Mouse (Mus musculus): ENCODE measurements around the gene Trim43c. TPM values are rescaled to one million over a fixed set of nuclear protein-coding genes. Genes with fewer than 3 reads are reported as not detected.
"Not testable (repeated sequence)": the region's sequence is repeated elsewhere in the genome, so short reads cannot be mapped to it uniquely, and the experiment has no call there.

The Trim43c gene
- not detected in 2 replicates for polyA plus RNA-seq (2015; fragmentation: Nextera tagmentation; extraction: Ambion mirVana)

DNA sequence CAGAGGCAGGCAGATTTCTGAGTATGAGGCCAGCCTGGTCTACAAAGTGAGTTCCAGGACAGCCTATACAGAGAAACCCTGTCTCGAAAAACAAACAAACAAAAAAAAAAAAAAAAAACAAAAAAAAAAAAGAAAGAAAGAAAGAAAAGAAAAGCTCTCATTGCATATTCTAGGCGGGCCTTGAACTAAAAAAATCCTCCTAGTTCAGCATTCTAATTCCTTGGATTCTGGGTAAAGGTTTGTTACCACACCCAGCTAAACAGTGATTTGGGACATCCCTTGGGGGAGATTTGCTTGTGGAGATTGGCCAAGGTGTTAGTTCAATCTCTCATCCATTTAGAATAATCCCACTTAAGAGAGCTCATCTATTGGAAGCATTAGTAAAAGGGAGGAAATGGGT, at the start of gene Trim43c:
Gene Trim43c, plus strand, starts transcription at position 301 of the 400 bp plus-strand sequence.
- DNase-seq; H3K27ac ChIP-seq (ENCODE audit: low read depth); H3K36me3 ChIP-seq (replicated peaks; ENCODE audit: insufficient read depth, low read length); H3K4me2 ChIP-seq (ENCODE audit: low read depth, low read length); H3K9ac ChIP-seq (replicated peaks); ATAC-seq; H3K4me3 ChIP-seq (ENCODE audit: low read depth, low read length); H3K4me1 ChIP-seq (ENCODE audit: insufficient read depth); H3K9me3 ChIP-seq (ENCODE audit: low read length); H3K27me3 ChIP-seq (ENCODE audit: insufficient read depth, low read length): not testable (repeated sequence)
- WGBS (ENCODE audit: insufficient replicate concordance) = 83% methylated on average over 2 of the region's 2 CpGs

DNA sequence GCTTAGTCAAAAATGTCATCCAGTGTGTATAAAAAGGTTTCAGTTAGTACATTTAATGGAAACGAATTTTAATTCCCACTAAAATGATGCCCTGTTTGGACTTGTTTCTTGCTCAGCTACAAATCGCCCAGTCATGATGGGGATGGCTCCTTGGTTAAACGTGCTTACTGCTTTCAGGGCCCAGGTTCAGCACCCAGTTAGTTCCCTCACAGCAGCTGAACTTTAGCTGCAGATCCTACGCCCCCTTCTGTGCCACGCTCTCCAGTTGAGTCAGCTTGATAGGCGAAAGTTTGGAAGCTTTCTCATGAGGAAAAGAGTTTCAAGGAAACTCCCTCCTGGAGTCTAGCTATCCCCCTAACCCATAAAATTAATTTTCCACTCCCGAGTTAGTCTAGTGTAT, 14.1 kb downstream of the Trim43c start:
- not testable (repeated sequence) for ATAC-seq; DNase-seq; H3K27ac ChIP-seq (ENCODE audit: low read depth); H3K9me3 ChIP-seq (ENCODE audit: low read length); H3K4me3 ChIP-seq (ENCODE audit: low read depth, low read length); H3K36me3 ChIP-seq (replicated peaks; ENCODE audit: insufficient read depth, low read length); H3K4me1 ChIP-seq (ENCODE audit: insufficient read depth); H3K9ac ChIP-seq (replicated peaks); H3K4me2 ChIP-seq (ENCODE audit: low read depth, low read length); H3K27me3 ChIP-seq (ENCODE audit: insufficient read depth, low read length)
- WGBS (ENCODE audit: insufficient replicate concordance) = 74% methylated on average over 6 of the region's 7 CpGs

DNA sequence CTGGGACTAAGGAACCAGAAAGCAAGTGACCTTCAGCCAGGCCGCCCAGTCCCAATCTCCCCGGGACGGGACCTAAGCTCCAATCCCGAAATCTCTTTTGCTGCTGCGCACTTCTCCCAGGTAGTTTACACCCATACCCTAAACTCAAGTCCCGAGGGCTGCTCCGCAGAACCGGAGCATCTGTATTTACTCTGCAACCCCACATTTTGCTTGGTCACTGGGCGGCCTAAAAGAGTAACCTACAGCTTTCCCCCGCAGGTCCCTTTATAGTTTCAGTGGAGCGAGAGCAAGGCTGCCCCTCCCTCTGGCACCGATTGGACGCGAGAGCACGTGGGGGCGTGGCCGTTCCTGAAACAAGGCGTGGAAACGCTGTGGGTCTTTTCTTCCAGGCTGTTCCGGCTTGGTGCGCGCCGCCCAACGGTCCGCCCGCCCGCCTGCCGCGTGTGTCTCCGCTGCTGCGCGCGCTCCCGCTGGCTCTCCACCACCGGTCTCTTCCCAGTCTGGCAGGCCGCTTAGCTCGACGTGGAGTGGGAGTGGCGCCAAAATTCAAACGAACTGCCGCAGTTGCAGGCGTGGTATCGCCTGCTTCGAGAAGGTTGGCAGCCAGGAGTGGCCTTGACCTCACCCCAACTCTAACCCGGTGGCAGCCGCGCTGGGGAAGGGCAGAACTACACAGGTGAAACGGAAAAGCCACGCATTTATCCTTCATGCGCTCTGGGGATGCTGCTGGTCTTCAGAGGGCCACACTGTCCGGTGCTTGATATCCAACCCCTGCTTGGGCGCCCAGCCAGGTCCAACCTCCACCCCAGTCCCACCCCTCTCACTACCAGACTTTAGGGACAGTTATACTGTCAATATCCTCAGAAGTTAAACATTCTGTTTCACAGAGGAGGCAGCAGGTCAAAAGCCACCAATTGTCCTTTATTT, 19.9 kb downstream of the Trim43c start:
- WGBS (ENCODE audit: insufficient replicate concordance) = 1% methylated on average over 49 of the region's 52 CpGs
- H3K27ac ChIP-seq (ENCODE audit: low read depth) = not testable (repeated sequence)

More for the DNA sequence above, 19.9 kb downstream of the Trim43c start:
- peak overlapping the region; percentile 41 for H3K9ac ChIP-seq (replicated peaks)
- ATAC-seq (peak; percentile 97), DNase-seq (peak; percentile 89)
- H3K4me2 ChIP-seq (ENCODE audit: low read depth, low read length) = peak overlapping the region; percentile 68
- not testable (repeated sequence) for H3K4me1 ChIP-seq (ENCODE audit: insufficient read depth); H3K36me3 ChIP-seq (replicated peaks; ENCODE audit: insufficient read depth, low read length); H3K27me3 ChIP-seq (ENCODE audit: insufficient read depth, low read length); H3K9me3 ChIP-seq (ENCODE audit: low read length)
- peak overlapping the region; percentile 43 for H3K4me3 ChIP-seq (ENCODE audit: low read depth, low read length)

Other genes starting within 250 kb of the Trim43c start
- 50.3 and 50.6 TPM in 2 replicates for gene Mthfsl, start 118.9 kb upstream of the Trim43c start, polyA plus RNA-seq (2015; fragmentation: Nextera tagmentation; extraction: Ambion mirVana)
- gene Bcl2a1d, start 107.2 kb upstream of the Trim43c start, polyA plus RNA-seq (2015; fragmentation: Nextera tagmentation; extraction: Ambion mirVana) = 0.98 and 1.0 TPM in 2 replicates
- gene Bcl2a1a, start 117.7 kb downstream of the Trim43c start, polyA plus RNA-seq (2015; fragmentation: Nextera tagmentation; extraction: Ambion mirVana) = 1.1 and 1.9 TPM in 2 replicates